Mouse (Mus musculus) myocyte (in vitro differentiated cells): ENCODE results near the gene Cyth2. TPM values are rescaled to one million over a fixed set of nuclear protein-coding genes. Genes with fewer than 3 reads are reported as not detected.

Experiments
- H3K27me3 ChIP-seq: one replicate; pipeline ENCODE4 v1.6.1; 2011; ENCODE audit not compliant: control insufficient read depth, insufficient read depth, insufficient read length
- H3K36me3 ChIP-seq: one replicate; pipeline ENCODE4 v1.6.1; 2011; ENCODE audit not compliant: control insufficient read depth, insufficient read depth
- H3K4me2 ChIP-seq: one replicate; pipeline ENCODE4 v1.6.1; 2011; ENCODE audit warnings: low read depth, control low read depth
- H3K4me3 ChIP-seq: one replicate; pipeline ENCODE4 v1.5.1; 2011; ENCODE audit warnings: mild to moderate bottlenecking, control low read depth, moderate library complexity
- H3K79me2 ChIP-seq: one replicate; pipeline ENCODE4 v1.6.1; 2011; ENCODE audit not compliant: control insufficient read depth, insufficient read depth
- H3ac ChIP-seq: one replicate; pipeline ENCODE4 v1.6.1; 2011; ENCODE audit not compliant: control insufficient read depth, insufficient read length
- CEBPB ChIP-seq: IDR thresholded peaks from 2 replicates; pipeline ENCODE4 v1.6.1; 2011; ENCODE audit warnings: mild to moderate bottlenecking, moderate library complexity; ENCODE audit not compliant: poor library complexity, insufficient read depth, severe bottlenecking
- E2F4 ChIP-seq: IDR thresholded peaks from one replicate; pipeline ENCODE4 v1.6.1; 2011; ENCODE audit warnings: mild to moderate bottlenecking, control low read depth, moderate library complexity; ENCODE audit not compliant: insufficient read depth
- MAX ChIP-seq: IDR thresholded peaks from one replicate; pipeline ENCODE4 v1.6.1; 2011; ENCODE audit warnings: low read depth, mild to moderate bottlenecking, control low read depth
- MYOD1 ChIP-seq, 3 experiments: IDR thresholded peaks; one replicate each; pipeline ENCODE4 v1.6.1; 2011; ENCODE audit warnings: control low read depth in 2 of 3, low read depth in 2 of 3, mild to moderate bottlenecking in 2 of 3, moderate library complexity in 1 of 3; ENCODE audit not compliant: insufficient read length in 2 of 3, control insufficient read depth in 1 of 3
- MYOG ChIP-seq, 3 experiments: IDR thresholded peaks; one replicate each; pipeline ENCODE4 v1.6.1; 2011; ENCODE audit warnings: control low read depth in 2 of 3, low read depth in 2 of 3, mild to moderate bottlenecking in 2 of 3; ENCODE audit not compliant: insufficient read length in 2 of 3, control insufficient read depth in 1 of 3, insufficient read depth in 1 of 3
- POLR2A ChIP-seq: IDR thresholded peaks from one replicate; pipeline ENCODE4 v1.6.1; 2011; ENCODE audit warnings: low read depth, mild to moderate bottlenecking, control low read depth, moderate library complexity; ENCODE audit not compliant: insufficient read length
- POLR2AphosphoS2 ChIP-seq: IDR thresholded peaks from one replicate; pipeline ENCODE4 v1.6.1; 2011; ENCODE audit warnings: low read depth, control low read depth; ENCODE audit not compliant: insufficient read length
- REST ChIP-seq: IDR thresholded peaks from one replicate; pipeline ENCODE4 v1.6.1; 2011; ENCODE audit warnings: mild to moderate bottlenecking, control low read depth, moderate library complexity; ENCODE audit not compliant: insufficient read depth, insufficient read length
- SRF ChIP-seq: IDR thresholded peaks from one replicate; pipeline ENCODE4 v1.6.1; 2011; ENCODE audit warnings: low read depth; ENCODE audit not compliant: control insufficient read depth, insufficient read length
- TCF12 ChIP-seq: IDR thresholded peaks from one replicate; pipeline ENCODE4 v1.6.1; 2011; ENCODE audit warnings: mild to moderate bottlenecking, control low read depth; ENCODE audit not compliant: poor library complexity, insufficient read depth, severe bottlenecking
- TCF3 ChIP-seq: IDR thresholded peaks from one replicate; pipeline ENCODE4 v1.6.1; 2011; ENCODE audit warnings: low read depth, control low read depth; ENCODE audit not compliant: insufficient read length
- USF1 ChIP-seq: IDR thresholded peaks from one replicate; pipeline ENCODE4 v1.6.1; 2011; ENCODE audit warnings: low read depth, mild to moderate bottlenecking, control low read depth, moderate library complexity
- polyA plus RNA-seq: library from polyadenylated mRNA; unstranded; fragments of >200 nt; fragmentation: generic; extraction: Trizol; gene quantifications from one replicate; pipeline ENCODE4 v1.2.1, GENCODE M21; 2012; ENCODE audit warnings: missing spikeins

Cyth2 gene
- polyA plus RNA-seq, 1 experiment: 145 TPM

DNA sequence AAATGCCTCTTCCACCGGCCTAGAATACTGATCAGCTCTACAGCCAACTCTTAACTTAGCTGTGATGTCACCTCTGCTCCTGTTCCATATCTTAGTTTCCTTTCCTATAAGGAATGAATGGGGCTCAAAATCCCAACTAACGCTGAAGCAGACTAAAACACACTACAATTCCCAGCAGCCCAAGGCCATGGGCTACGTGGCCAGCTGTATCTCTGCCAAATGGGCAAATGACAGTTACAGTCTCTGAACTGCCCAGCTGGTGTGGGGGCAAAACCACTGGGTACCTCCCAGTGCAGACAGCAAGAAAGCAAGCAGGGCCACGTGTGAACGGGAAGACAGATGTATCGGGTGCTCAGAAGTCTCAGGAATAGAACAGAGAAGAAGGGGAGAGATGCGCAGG lies 12.2 kb upstream of the Cyth2 start:
- no peak for TF ChIP-seq SRF
- no peak for TF ChIP-seq TCF3
- no peak for TF ChIP-seq MYOD1 (IDR thresholded peaks at IDR 0.05; ENCODE audit: control insufficient read depth in 1 of 3, insufficient read length in 2 of 3, low read depth in 2 of 3)
- TF ChIP-seq TCF12: no peak
- no peak for TF ChIP-seq POLR2AphosphoS2
- no peak for TF ChIP-seq E2F4
- TF ChIP-seq POLR2A: no peak
- TF ChIP-seq MYOG (IDR thresholded peaks at IDR 0.05; ENCODE audit: control insufficient read depth in 1 of 3, insufficient read depth in 1 of 3, insufficient read length in 2 of 3, low read depth in 2 of 3): no peak
- no peak for TF ChIP-seq MAX
- Histone ChIP-seq H3K27me3 (no peaks in the 10 kb centered on the region), H3K4me3 (no peak overlapping the region), H3K79me2 (peaks cover 14% of the 10 kb centered on the region), H3ac (no peak overlapping the region), H3K4me2 (no peak overlapping the region), H3K36me3 (peaks cover 9% of the 10 kb centered on the region)

GRCm38 (mm10) chr7:45824598-45824997 lies 10.2 kb upstream of the Cyth2 start, which contains the start of gene Kcnj14:
TSS of gene Kcnj14 (minus strand) at chr7:45824782.
- H3K4me2 ChIP-seq: no peak within 1 kb of the TSS
- TF ChIP-seq MAX (no peak), E2F4 (no peak), POLR2AphosphoS2 (no peak), POLR2A (no peak), USF1 (no peak), MYOD1 (IDR thresholded peaks at IDR 0.05; ENCODE audit: control insufficient read depth in 1 of 3, insufficient read length in 2 of 3, low read depth in 2 of 3) (no peak), TCF12 (no peak), REST (no peak), MYOG (IDR thresholded peaks at IDR 0.05; ENCODE audit: control insufficient read depth in 1 of 3, insufficient read depth in 1 of 3, insufficient read length in 2 of 3, low read depth in 2 of 3) (no peak), SRF (no peak)

GRCm38 (mm10) chr7:45820913-45821312 lies 6.5 kb upstream of the Cyth2 start:
- Histone ChIP-seq H3ac (no peak overlapping the region), H3K79me2 (no peaks in the 10 kb centered on the region), H3K4me3 (no peak overlapping the region), H3K36me3 (peaks cover 3% of the 10 kb centered on the region), H3K4me2 (no peak overlapping the region), H3K27me3 (no peaks in the 10 kb centered on the region)
- TF ChIP-seq E2F4 (no peak), CEBPB (no peak), POLR2AphosphoS2 (no peak), SRF (no peak), MAX (no peak), TCF12 (no peak), MYOD1 (IDR thresholded peaks at IDR 0.05; ENCODE audit: control insufficient read depth in 1 of 3, insufficient read length in 2 of 3, low read depth in 2 of 3) (no peak), MYOG (IDR thresholded peaks at IDR 0.05; ENCODE audit: control insufficient read depth in 1 of 3, insufficient read depth in 1 of 3, insufficient read length in 2 of 3, low read depth in 2 of 3) (no peak), USF1 (no peak), POLR2A (no peak)

More at GRCm38 (mm10) chr7:45824598-45824997, 10.2 kb upstream of the Cyth2 start, which contains the start of gene Kcnj14:
- no peaks in the 10 kb centered on the region for H3K27me3 ChIP-seq
- H3K79me2 ChIP-seq: peaks cover 4% of the 10 kb centered on the region
- peaks cover 9% of the 10 kb centered on the region for H3K36me3 ChIP-seq
- no peak within 1 kb of the TSS for H3K4me3 ChIP-seq
- no peak within 1 kb of the TSS for H3ac ChIP-seq

DNA sequence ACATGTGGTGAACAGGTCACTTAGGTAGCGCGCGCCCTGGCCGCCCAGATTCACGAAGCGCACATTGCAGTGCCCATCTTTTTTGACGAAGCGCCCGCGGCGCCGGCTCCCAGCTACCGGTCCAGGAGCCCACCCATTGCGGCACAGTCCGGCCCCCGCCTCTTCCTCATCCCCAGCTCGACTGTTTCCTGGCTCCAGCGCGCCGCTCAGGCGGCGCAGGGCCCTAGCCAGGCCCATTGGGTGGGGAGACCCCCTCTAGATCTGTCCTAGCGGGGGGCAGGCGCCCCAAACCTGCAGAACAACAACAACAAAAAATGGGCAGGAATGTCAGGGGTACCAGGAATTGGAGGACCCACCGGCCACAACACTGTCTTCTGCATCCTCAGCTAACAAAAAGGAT lies 5.5 kb upstream of the Cyth2 start:
- Histone ChIP-seq H3K79me2 (no peaks in the 10 kb centered on the region), H3K4me3 (no peak overlapping the region), H3K36me3 (no peaks in the 10 kb centered on the region), H3K27me3 (no peaks in the 10 kb centered on the region), H3K4me2 (no peak overlapping the region), H3ac (no peak overlapping the region)
- no peak for TF ChIP-seq CEBPB
- TF ChIP-seq POLR2AphosphoS2: no peak
- TF ChIP-seq MAX: no peak
- TF ChIP-seq REST: no peak
- no peak for TF ChIP-seq E2F4
- no peak for TF ChIP-seq MYOD1 (IDR thresholded peaks at IDR 0.05; ENCODE audit: control insufficient read depth in 1 of 3, insufficient read length in 2 of 3, low read depth in 2 of 3)
- TF ChIP-seq MYOG (IDR thresholded peaks at IDR 0.05; ENCODE audit: control insufficient read depth in 1 of 3, insufficient read depth in 1 of 3, insufficient read length in 2 of 3, low read depth in 2 of 3): no peak
- TF ChIP-seq SRF: no peak
- TF ChIP-seq TCF3: no peak
- no peak for TF ChIP-seq POLR2A
- no peak for TF ChIP-seq TCF12
- TF ChIP-seq USF1: no peak

- H3K27me3 ChIP-seq: no peaks in the 10 kb centered on the region
- TF ChIP-seq E2F4 (no peak), TCF12 (no peak), MAX (no peak), MYOD1 (IDR thresholded peaks at IDR 0.05; ENCODE audit: control insufficient read depth in 1 of 3, insufficient read length in 2 of 3, low read depth in 2 of 3) (no peak), USF1 (no peak), MYOG (IDR thresholded peaks at IDR 0.05; ENCODE audit: control insufficient read depth in 1 of 3, insufficient read depth in 1 of 3, insufficient read length in 2 of 3, low read depth in 2 of 3) (no peak), SRF (no peak), REST (no peak), POLR2AphosphoS2 (no peak), POLR2A (no peak), CEBPB (no peak), TCF3 (no peak)
Observed at GRCm38 (mm10) chr7:45815984-45816351, 1.6 kb upstream of the Cyth2 start.

More at GRCm38 (mm10) chr7:45815984-45816351, 1.6 kb upstream of the Cyth2 start:
- H3K4me3 ChIP-seq: no peak overlapping the region
- no peak overlapping the region for H3ac ChIP-seq
- H3K4me2 ChIP-seq: no peak overlapping the region
- peaks cover 19% of the 10 kb centered on the region for H3K79me2 ChIP-seq
- peaks cover 11% of the 10 kb centered on the region for H3K36me3 ChIP-seq
